Mouse (Mus musculus) C2C12 (cell line): ENCODE measurements around the gene Cbwd1. TPM values are rescaled to one million over a fixed set of nuclear protein-coding genes. Genes with fewer than 3 reads are reported as not detected.

ENCODE experiments used
- H3K27me3 ChIP-seq: one replicate; pipeline ENCODE4 v1.6.1; 2011; ENCODE audit not compliant: control insufficient read depth, insufficient read depth, insufficient read length
- H3K36me3 ChIP-seq: one replicate; pipeline ENCODE4 v1.6.1; 2011; ENCODE audit not compliant: control insufficient read depth, insufficient read depth
- H3K4me3 ChIP-seq: one replicate; pipeline ENCODE4 v1.5.1; 2011; ENCODE audit warnings: mild to moderate bottlenecking, control low read depth; ENCODE audit not compliant: poor library complexity, insufficient read depth, severe bottlenecking
- H3K79me2 ChIP-seq: one replicate; pipeline ENCODE4 v1.6.1; 2011; ENCODE audit not compliant: control insufficient read depth, insufficient read depth
- H3K79me3 ChIP-seq: one replicate; pipeline ENCODE4 v1.6.1; 2011; ENCODE audit warnings: low read depth, control low read depth
- H3ac ChIP-seq: one replicate; pipeline ENCODE3; 2011; ENCODE audit warnings: low read depth; ENCODE audit not compliant: control insufficient read depth, insufficient read length
- CEBPB ChIP-seq: IDR thresholded peaks from one replicate; pipeline ENCODE4 v1.6.1; 2011; ENCODE audit warnings: low read depth, mild to moderate bottlenecking, control low read depth, moderate library complexity
- CTCF ChIP-seq: IDR thresholded peaks from one replicate; pipeline ENCODE4 v1.5.1; 2011; ENCODE audit not compliant: control insufficient read depth, insufficient read depth, insufficient read length
- FOSL1 ChIP-seq: IDR thresholded peaks from one replicate; pipeline ENCODE4 v1.8.0; 2011; ENCODE audit warnings: mild to moderate bottlenecking, low read length; ENCODE audit not compliant: poor library complexity, insufficient read depth, severe bottlenecking
- MAX ChIP-seq: IDR thresholded peaks from one replicate; pipeline ENCODE4 v1.6.1; 2011; ENCODE audit warnings: mild to moderate bottlenecking, control low read depth
- MYOD1 ChIP-seq: IDR thresholded peaks from one replicate; pipeline ENCODE4 v1.6.1; 2011; ENCODE audit warnings: low read depth; ENCODE audit not compliant: control insufficient read depth, insufficient read length
- MYOG ChIP-seq: IDR thresholded peaks from one replicate; pipeline ENCODE4 v1.6.1; 2011; ENCODE audit not compliant: control insufficient read depth, insufficient read length; ENCODE audit errors: extremely low read depth
- USF1 ChIP-seq: IDR thresholded peaks from one replicate; pipeline ENCODE4 v1.6.1; 2011; ENCODE audit warnings: low read depth, mild to moderate bottlenecking, control low read depth, moderate library complexity
- polyA plus RNA-seq: library from polyadenylated mRNA; unstranded; fragments of >200 nt; fragmentation: generic; extraction: Trizol; gene quantifications from one replicate; pipeline ENCODE4 v1.2.1, GENCODE M21; 2012; ENCODE audit warnings: missing spikeins

Cbwd1 gene
- polyA plus RNA-seq, 1 experiment = 10.4 TPM

DNA sequence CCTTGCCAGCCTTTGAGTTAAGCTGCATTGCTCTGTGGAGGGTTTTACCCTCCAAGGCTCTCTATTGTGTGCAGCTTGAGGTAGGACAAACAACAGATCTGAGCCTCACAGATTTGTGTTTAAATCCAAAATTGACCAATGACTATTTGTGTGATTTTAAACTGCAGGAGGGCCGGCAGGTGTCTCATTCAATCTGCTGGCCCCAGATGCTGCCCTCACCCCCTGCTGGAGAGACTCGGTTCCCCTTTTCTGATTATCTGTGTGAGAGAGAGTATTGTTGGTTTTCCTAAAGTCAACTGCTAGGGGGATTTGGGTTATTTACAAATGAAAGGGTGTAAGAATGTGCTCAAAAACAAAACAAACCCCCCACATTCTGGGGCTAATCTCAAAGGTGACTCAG lies 59.2 kb downstream of the Cbwd1 start:
- no peaks in the 10 kb centered on the region for H3K36me3 ChIP-seq
- H3K27me3 ChIP-seq = peaks cover 42% of the 10 kb centered on the region
- H3K4me3 ChIP-seq = no peak overlapping the region
- no peaks in the 10 kb centered on the region for H3K79me2 ChIP-seq
- TF ChIP-seq MYOD1 (no peak), CTCF (no peak), USF1 (no peak), CEBPB (no peak), MYOG (no peak), MAX (no peak), FOSL1 (no peak)
- H3K79me3 ChIP-seq = no peaks in the 10 kb centered on the region
- H3ac ChIP-seq = no peak overlapping the region

DNA sequence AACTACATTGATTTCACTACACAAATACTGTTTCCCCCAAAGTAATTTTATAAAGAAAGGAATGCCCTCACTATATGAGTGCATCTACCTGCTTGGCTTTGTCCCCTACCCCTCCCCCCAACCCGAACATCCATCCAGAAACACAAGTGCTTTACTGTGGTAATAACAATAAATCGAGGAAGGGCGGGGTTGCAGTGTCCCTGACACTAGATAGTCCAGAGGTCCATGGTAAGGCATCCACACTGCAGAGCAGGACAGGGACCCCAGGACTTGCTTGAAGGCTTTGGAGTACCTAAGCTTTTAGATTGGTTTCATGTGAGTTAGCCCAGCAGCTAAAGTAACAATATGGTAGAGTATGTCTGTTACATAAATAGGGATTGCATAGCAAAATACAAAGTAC lies 59.7 kb downstream of the Cbwd1 start:
- no peaks in the 10 kb centered on the region for H3K79me3 ChIP-seq
- H3K36me3 ChIP-seq = no peaks in the 10 kb centered on the region
- no peak overlapping the region for H3ac ChIP-seq
- peaks cover 47% of the 10 kb centered on the region for H3K27me3 ChIP-seq
- TF ChIP-seq MAX (no peak), MYOD1 (no peak), USF1 (no peak), CTCF (no peak), MYOG (no peak), FOSL1 (no peak), CEBPB (no peak)
- no peak overlapping the region for H3K4me3 ChIP-seq
- H3K79me2 ChIP-seq = no peaks in the 10 kb centered on the region

DNA sequence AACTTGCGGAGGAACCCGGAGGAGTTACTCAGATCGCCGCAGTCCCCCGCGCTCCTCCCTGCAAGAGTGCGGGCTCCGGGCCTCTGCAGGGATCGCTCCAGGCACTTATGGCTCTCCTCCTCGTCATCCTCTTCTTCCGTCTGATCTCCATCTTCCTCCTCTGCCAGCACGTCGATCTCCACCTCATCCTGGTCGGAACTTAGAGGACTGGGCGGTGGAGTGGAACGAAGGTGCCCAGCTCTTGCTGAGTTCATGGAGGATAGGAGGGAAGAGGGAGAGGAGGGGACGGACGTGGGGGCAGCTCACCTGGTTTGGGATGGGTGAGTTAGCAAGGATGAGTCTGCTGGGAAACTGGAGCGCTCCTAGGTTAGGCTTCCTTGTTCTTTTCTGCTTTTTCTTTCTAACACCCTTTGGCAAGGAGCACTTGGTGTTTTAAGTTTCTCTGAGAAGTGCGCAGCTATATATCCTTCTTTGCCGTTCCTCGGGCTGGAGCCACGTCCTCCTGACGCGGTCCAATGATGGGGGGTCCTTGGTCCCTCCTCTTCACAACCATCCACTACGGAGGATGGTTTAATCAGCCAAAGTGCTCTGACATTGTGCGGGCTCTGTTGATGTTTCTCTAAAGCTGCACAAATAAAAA lies 60.7 kb downstream of the Cbwd1 start, which contains the start of gene Foxd4:
TSS of gene Foxd4 (minus strand) at position 617 of the 640 bp plus-strand sequence.
- no peak within 1 kb of the TSS for H3ac ChIP-seq
- no peaks in the 10 kb centered on the region for H3K36me3 ChIP-seq
- TF ChIP-seq USF1 = no peak
- no peak for TF ChIP-seq MYOD1
- TF ChIP-seq CTCF = no peak
- TF ChIP-seq FOSL1 = no peak
- no peak for TF ChIP-seq MAX
- H3K79me2 ChIP-seq = no peaks in the 10 kb centered on the region
- no peaks in the 10 kb centered on the region for H3K79me3 ChIP-seq
- peaks cover 50% of the 10 kb centered on the region for H3K27me3 ChIP-seq
- no peak within 1 kb of the TSS for H3K4me3 ChIP-seq

DNA sequence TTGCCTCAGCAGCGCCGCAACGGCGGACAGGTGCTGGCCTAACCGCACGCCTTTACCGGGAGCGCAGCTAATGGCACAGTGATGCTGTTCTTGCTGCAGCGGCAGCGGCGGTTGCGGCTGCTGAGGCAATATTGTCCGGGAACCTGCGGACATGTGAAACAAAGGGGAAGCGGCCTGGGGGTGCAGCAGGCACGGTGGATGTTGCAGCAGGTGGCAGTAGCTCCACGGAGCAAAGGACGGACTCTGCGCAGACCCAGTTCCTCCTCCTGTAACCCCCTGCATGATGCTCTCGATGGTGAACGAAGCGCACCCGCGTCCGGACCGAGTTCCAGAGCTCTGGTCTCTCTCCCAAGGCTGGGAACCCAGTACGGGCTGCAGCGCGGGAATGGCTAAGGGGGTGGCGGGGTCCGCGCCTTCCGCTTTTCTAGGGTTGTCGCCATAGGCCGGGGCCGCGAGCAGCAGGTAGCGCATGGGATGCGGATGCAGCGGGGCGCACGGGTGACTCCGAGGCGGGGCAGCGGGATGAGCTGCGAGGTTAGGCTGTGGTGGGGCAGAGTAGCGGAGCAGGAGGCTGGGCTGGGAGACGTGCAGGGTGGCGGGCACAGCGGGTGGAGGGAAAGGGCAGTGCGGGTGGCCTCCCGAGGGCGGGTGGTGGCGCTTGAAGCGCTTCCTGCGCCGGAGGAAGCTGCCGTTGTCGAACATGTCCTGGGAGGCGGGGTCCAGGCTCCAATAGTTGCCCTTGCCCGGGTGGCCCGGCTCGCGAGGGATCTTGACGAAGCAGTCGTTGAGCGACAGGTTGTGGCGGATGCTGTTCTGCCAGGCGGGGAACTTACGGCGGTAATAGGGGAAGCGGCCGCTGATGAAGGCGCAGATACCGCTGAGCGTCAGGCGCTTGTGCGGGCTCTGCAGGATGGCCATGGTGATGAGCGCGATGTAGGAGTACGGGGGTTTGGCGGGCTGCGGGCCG lies 61.5 kb downstream of the Cbwd1 start:
- Histone ChIP-seq H3ac (no peak overlapping the region), H3K27me3 (peaks cover 50% of the 10 kb centered on the region), H3K79me2 (no peaks in the 10 kb centered on the region), H3K4me3 (no peak overlapping the region), H3K36me3 (no peaks in the 10 kb centered on the region), H3K79me3 (no peaks in the 10 kb centered on the region)
- no peak for TF ChIP-seq MAX
- TF ChIP-seq MYOD1 = no peak
- TF ChIP-seq CEBPB = no peak
- TF ChIP-seq MYOG = no peak
- no peak for TF ChIP-seq FOSL1
- no peak for TF ChIP-seq CTCF
- no peak for TF ChIP-seq USF1

DNA sequence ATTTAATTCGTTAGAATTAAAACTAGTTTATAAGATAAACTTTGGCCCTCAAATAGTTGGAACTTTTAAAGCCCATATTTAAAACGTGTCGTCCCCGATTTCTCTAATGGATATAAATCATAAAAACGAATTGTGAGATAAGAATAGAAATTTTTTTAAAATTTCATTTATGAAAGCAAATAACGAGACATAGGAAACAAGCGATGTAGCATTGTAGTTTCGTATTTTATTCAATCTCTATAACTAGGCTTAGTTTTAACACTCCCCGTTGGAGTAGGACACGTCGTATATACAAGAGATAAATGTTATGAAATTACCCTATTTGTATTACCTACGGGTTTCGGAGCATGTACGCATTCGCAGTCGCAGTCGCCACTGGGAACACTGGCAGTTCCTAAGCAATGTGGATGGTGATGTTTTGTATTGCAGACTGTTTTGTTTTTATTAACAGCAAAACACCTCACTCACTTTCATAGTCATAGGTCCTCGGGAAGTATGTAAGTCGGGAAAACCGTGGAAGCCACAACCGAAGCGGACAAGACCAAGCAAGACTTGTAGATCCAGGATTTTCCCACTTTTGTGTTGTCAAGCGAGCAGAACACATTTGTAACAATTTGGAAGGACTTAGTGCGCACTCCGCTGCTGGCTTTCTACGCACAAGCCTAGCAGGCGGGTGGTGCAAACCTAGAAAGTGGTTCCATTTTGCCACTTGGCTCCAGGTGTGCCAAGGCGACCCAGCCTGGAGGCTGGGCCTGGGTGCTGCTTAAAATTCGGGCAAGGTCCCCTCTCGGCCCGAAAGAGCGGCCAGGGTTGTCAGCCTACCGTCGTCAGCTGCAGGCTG lies 62.5 kb downstream of the Cbwd1 start:
- H3K27me3 ChIP-seq = peaks cover 50% of the 10 kb centered on the region
- H3K36me3 ChIP-seq = no peaks in the 10 kb centered on the region
- no peak overlapping the region for H3K4me3 ChIP-seq
- H3K79me2 ChIP-seq = no peaks in the 10 kb centered on the region
- no peaks in the 10 kb centered on the region for H3K79me3 ChIP-seq
- TF ChIP-seq MAX (no peak), CEBPB (no peak), MYOD1 (no peak), FOSL1 (no peak), MYOG (no peak), CTCF (no peak)
- H3ac ChIP-seq = no peak overlapping the region
